Mouse (Mus musculus) adrenal gland (tissue): ENCODE data around the gene Ntn1.

Experiments
- intact Hi-C: fragments of 180-260 bp; cut with DNase I; formaldehyde crosslinking; loops from one replicate; pipeline ENCODE4 v1.15.1; 2025
- long read RNA-seq, 2 experiments: library from polyadenylated mRNA; unstranded; transcript quantifications; one replicate each; pipeline ENCODE4 v2.0.0; 2020; ENCODE audit warnings: borderline replicate concordance in 1 of 2; ENCODE audit not compliant: insufficient replicate concordance in 1 of 2

Ntn1 gene
- long read RNA-seq, experiment 1, partial matches to known transcripts = 0 of 3 reads
- long read RNA-seq, experiment 1, other reads (novel, unspliced or antisense) = 3 of 3 reads
- long read RNA-seq, experiment 2, partial matches to known transcripts = 0 of 2 reads
- long read RNA-seq, experiment 2, other reads (novel, unspliced or antisense) = 2 of 2 reads

GRCm38 (mm10) chr11:68400727-68401219 is at the start of gene Ntn1:
Gene Ntn1, minus strand, starts transcription at chr11:68400823.
- intact Hi-C loops = no loop called here

GRCm38 (mm10) chr11:68448356-68448755 is 47.7 kb upstream of the Ntn1 start:
- intact Hi-C loops = no loop called here

GRCm38 (mm10) chr11:68447242-68447641 is 46.6 kb upstream of the Ntn1 start:
- intact Hi-C loops = no loop called here

GRCm38 (mm10) chr11:68446547-68446946 is 45.9 kb upstream of the Ntn1 start:
- intact Hi-C loops = no loop called here

- intact Hi-C loops = no loop called here
These were observed 45.3 kb upstream of the Ntn1 start for GRCm38 (mm10) chr11:68445901-68446300.

- intact Hi-C loops = no loop called here
These were observed 42.5 kb upstream of the Ntn1 start for GRCm38 (mm10) chr11:68442983-68443638.

- intact Hi-C loops = no loop called here
These were observed 41.7 kb upstream of the Ntn1 start for GRCm38 (mm10) chr11:68442346-68442745.

- intact Hi-C loops = no loop called here
These were observed 40.3 kb upstream of the Ntn1 start for GRCm38 (mm10) chr11:68440965-68441364.

- intact Hi-C loops = no loop called here
These were observed 39.5 kb upstream of the Ntn1 start for GRCm38 (mm10) chr11:68440100-68440499.

GRCm38 (mm10) chr11:68436376-68436775 is 35.8 kb upstream of the Ntn1 start:
- intact Hi-C loops = no loop called here

- intact Hi-C loops = no loop called here
These were observed 35.0 kb upstream of the Ntn1 start for GRCm38 (mm10) chr11:68435601-68436000.

- intact Hi-C loops = loop anchor here (5.0 kb wide), 2 partner anchors 48 to 113 kb away; no protein-coding TSS in a partner anchor
These were observed 34.1 kb upstream of the Ntn1 start for GRCm38 (mm10) chr11:68434697-68435096.

- intact Hi-C loops = loop anchor here (5.0 kb wide), 2 partner anchors 49 to 114 kb away; no protein-coding TSS in a partner anchor
These were observed 32.9 kb upstream of the Ntn1 start for GRCm38 (mm10) chr11:68433534-68433933.

GRCm38 (mm10) chr11:68432361-68433021 is 31.9 kb upstream of the Ntn1 start:
- intact Hi-C loops = loop anchor here (5.0 kb wide), 2 partner anchors 50 to 115 kb away; no protein-coding TSS in a partner anchor

- intact Hi-C loops = loop anchor here (5.0 kb wide), 2 partner anchors 50 to 115 kb away; no protein-coding TSS in a partner anchor
These were observed 31.2 kb upstream of the Ntn1 start, which contains the start of gene Pik3r5 for GRCm38 (mm10) chr11:68431699-68432360. Gene Pik3r5, plus strand, starts transcription at chr11:68432121.

GRCm38 (mm10) chr11:68430662-68431061 is 30.0 kb upstream of the Ntn1 start:
- intact Hi-C loops = loop anchor here (5.0 kb wide), 2 partner anchors 52 to 117 kb away; no protein-coding TSS in a partner anchor

GRCm38 (mm10) chr11:68427083-68427570 is 26.5 kb upstream of the Ntn1 start:
- intact Hi-C loops = no loop called here

- intact Hi-C loops = no loop called here
These were observed 25.1 kb upstream of the Ntn1 start for GRCm38 (mm10) chr11:68425492-68426315.

GRCm38 (mm10) chr11:68417831-68418230 is 17.2 kb upstream of the Ntn1 start:
- intact Hi-C loops = no loop called here

GRCm38 (mm10) chr11:68417001-68417400 is 16.4 kb upstream of the Ntn1 start:
- intact Hi-C loops = no loop called here
